Mouse (Mus musculus): ENCODE measurements around the gene Bcar3. TPM values are rescaled to one million over a fixed set of nuclear protein-coding genes. Genes with fewer than 3 reads are reported as not detected.
"Not testable (repeated sequence)": the region's sequence is repeated elsewhere in the genome, so short reads cannot be mapped to it uniquely, and the experiment has no call there.

Bcar3 gene
- polyA plus RNA-seq, 1 experiment from 2014 or later, result 14.1 TPM

DNA sequence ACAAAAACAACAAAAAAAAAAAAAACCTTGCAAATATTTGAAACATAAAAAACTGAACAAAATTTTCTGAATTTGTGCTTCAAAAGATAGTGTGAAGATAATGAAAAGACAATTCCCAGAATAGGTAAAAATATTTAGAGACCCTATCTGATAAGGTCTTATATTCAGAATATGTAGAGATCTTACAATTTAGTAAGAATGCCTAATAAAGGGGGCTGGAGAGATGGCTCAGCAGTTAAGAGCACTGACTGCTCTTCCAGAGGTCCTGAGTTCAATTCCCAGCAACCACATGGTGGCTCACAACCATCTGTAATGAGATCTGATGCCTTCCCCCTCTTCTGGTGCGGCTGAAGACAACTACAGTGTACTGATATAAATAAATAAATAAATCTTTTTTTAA, 21.4 kb upstream of the Bcar3 start:
- H3K4me3 ChIP-seq (replicated peaks); ATAC-seq (ENCODE audit: insufficient read depth, low FRiP score, low read depth); H3K27me3 ChIP-seq (replicated peaks); H3K9me3 ChIP-seq; H3K9ac ChIP-seq; H3K27ac ChIP-seq; H3K4me2 ChIP-seq: not testable (repeated sequence)
- peaks cover 19% of the 10 kb centered on the region; the same call in 1 of the 2 replicates for H3K36me3 ChIP-seq
- peaks cover 24% of the 10 kb centered on the region for H3K4me1 ChIP-seq
- 75% methylated on average over 1 of the region's 1 CpGs for whole genome bisulfite sequencing

DNA sequence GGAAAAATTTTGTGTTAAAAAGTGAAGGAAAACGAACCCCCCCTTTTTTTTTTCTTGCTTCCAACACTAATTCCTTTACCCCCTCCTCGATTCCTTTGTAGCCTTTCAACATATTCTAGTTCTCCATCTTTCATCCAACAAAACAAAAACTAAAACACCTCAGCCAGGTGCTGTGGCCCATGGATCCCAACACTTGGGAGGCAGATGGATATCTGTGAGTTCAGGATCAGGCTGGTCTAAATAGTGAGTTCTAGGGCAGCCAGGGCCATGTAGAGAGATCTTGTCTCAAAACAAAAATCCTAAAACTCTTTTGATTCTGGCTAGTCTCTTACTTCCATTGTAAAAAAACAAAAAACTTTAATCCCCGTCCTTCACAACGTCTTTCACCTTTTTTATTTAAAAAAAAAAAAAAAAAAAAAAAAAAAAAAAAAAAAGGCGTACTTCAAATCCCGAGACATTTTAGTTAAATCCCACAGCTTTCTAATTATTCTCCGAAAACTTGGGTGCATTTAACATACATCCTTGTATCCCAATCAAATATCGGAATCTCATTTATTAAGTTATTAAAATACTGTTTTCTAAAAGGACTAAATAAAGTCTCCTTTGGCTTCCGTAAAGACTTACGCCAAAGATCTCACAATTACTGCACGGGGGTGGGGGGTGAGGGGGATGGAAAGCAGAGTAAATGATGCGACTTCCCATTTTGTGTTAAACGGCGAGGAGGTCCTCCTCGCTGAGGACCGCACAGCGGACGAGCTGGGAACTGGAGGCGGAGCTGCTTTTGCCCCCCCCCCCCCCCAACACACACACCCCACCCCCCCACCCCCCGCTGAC, 20.3 kb upstream of the Bcar3 start:
- H3K4me2 ChIP-seq, result peak overlapping the region; percentile 66
- no peaks in the 10 kb centered on the region for H3K9me3 ChIP-seq
- peak overlapping the region; percentile 96 for H3K4me3 ChIP-seq (replicated peaks)
- peaks cover 29% of the 10 kb centered on the region for H3K4me1 ChIP-seq
- no peak for ATAC-seq (ENCODE audit: insufficient read depth, low FRiP score, low read depth)
- H3K36me3 ChIP-seq, result peaks cover 25% of the 10 kb centered on the region
- no peak overlapping the region for H3K9ac ChIP-seq
- no peaks in the 10 kb centered on the region for H3K27me3 ChIP-seq (replicated peaks)
- H3K27ac ChIP-seq, result no peak overlapping the region
- 9% methylated on average over 20 of the region's 20 CpGs for WGBS

DNA sequence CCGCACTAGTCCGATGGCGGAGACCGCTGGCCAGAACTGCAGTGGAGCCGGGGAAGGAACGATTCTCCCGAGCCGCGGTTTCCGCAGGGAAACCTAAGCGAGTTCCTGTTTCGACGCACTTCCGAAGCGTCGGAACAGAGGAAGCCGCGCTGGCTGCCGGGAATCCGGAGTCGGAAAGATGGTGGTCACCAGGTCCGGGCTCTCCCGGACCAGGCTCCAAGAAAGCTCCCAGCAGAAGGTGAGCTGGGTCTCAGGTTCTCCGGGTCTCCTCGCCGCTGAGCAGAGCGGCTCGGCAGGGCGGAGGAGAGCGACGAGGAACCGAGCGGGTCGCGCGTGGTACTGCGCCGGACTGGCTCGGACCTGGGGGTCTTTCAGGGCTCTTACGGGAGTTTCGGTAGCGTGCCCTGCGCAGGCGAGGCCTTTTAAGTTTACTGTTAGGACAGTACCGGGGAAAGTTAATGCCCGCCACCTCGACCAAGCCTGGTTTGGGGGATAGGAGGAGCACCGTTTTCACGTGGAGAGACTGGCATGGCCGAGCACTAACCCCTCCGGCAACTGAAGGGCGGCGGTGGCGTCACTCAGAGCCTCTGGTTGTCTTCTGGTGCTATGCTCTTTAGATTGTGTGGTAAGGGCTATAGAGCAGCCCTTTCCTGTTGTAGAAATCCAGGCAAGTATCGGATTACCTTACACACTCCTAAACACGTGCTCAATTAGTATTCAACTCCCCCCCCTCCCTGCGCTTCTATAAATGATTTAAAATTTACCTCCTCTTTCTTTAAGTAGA, 19.5 kb upstream of the Bcar3 start, which contains the start of gene Dnttip2:
Gene Dnttip2 (plus strand): TSS at position 148 of the 784 bp plus-strand sequence.
- Histone ChIP-seq H3K27me3 (replicated peaks) (no peaks in the 10 kb centered on the region), H3K9ac (peak within 1 kb of the TSS; percentile 97), H3K4me2 (peak within 1 kb of the TSS; percentile 66), H3K36me3 (peaks cover 33% of the 10 kb centered on the region), H3K27ac (peak within 1 kb of the TSS; percentile 52), H3K9me3 (no peaks in the 10 kb centered on the region), H3K4me1 (peaks cover 29% of the 10 kb centered on the region), H3K4me3 (replicated peaks) (peak within 1 kb of the TSS; percentile 96)
- 2% methylated on average over 55 of the region's 57 CpGs for WGBS
- ATAC-seq (ENCODE audit: insufficient read depth, low FRiP score, low read depth), result peak; percentile 97

DNA sequence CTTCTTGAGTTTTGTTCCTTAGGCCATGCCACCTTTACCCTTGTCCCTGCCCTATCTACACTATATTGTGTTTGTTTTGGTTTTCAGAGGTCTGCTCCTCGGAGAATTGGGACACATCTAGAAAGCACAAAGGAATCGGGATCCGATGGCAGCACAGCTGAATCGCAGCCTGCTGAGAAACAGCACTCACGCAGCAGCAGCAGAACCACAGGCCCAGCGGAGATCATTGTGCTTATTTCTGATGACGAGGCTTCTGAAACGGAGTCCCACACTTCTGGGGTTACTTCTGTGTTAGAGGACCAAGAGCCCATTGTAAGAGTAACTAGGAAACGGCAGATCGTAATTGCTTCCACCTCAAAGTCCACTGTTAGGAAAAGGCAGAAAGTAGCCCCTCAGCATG, 18.8 kb upstream of the Bcar3 start:
- Histone ChIP-seq H3K4me1 (peaks cover 29% of the 10 kb centered on the region), H3K4me2 (peak overlapping the region; percentile 66), H3K9ac (peak overlapping the region; percentile 97; the same call in 1 of the 2 replicates), H3K27ac (no peak overlapping the region), H3K27me3 (replicated peaks) (no peaks in the 10 kb centered on the region), H3K4me3 (replicated peaks) (peak overlapping the region; percentile 96), H3K36me3 (peaks cover 36% of the 10 kb centered on the region), H3K9me3 (no peaks in the 10 kb centered on the region)
- no peak for ATAC-seq (ENCODE audit: insufficient read depth, low FRiP score, low read depth)
- 73% methylated on average over 10 of the region's 10 CpGs for WGBS

DNA sequence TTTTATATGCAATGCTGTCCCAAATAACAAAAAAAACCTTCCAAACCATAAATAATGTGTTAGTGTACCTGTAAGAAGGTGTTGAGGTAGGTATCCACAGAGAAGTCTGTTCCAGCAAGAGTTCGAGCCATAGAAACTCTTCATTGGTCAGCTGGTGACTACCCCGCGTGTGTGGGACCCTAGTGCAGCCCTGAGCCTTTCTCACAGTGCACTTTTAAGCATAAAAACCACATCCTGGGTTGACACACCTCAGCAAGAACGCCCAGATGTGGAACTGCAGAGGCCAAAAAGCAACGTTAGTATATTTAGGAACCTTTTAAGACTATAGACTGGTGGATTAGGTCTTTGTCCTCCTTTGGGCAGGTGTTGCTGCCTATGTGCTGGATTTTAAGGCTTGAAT, 6.7 kb upstream of the Bcar3 start:
- peaks cover 16% of the 10 kb centered on the region; the same call in 1 of the 2 replicates for H3K36me3 ChIP-seq
- no peak overlapping the region for H3K4me3 ChIP-seq (replicated peaks)
- no peak overlapping the region for H3K4me2 ChIP-seq
- H3K9ac ChIP-seq, result no peak overlapping the region
- H3K4me1 ChIP-seq, result peaks cover 6% of the 10 kb centered on the region; the same call in 1 of the 2 replicates
- WGBS, result 71% methylated on average over 5 of the region's 5 CpGs
- no peaks in the 10 kb centered on the region for H3K9me3 ChIP-seq
- H3K27ac ChIP-seq, result no peak overlapping the region
- no peaks in the 10 kb centered on the region for H3K27me3 ChIP-seq (replicated peaks)
- no peak for ATAC-seq (ENCODE audit: insufficient read depth, low FRiP score, low read depth)

DNA sequence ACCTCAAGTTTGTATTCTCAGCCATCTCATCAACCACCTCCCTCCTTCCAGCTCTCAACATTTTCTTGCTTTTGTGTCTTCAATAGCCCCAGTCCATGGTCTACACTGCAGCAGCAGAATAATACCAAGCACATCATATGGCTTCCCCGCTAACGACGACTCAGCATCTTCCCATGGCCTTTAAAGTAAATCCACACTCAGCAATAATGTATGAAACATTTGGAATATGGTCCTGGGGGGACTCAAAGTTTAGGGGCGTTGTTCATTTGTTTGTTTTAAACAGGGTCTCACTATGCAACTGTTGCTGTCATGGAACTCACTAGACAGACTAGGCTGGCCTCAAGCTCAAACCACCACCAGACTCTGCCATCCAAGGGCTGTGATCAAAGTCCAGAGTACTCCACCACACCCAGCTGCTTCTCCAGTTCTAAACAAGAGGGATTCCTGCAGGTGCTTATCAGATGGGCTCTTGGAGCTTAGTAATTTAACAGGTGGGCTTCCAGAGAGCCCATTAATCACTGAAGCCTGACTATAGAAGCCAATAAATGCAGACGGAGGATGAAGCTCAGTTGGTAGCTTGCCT, 5.2 kb upstream of the Bcar3 start:
- H3K9me3 ChIP-seq, result no peaks in the 10 kb centered on the region
- H3K4me2 ChIP-seq, result no peak overlapping the region
- H3K4me1 ChIP-seq, result peaks cover 10% of the 10 kb centered on the region
- no peak overlapping the region for H3K4me3 ChIP-seq (replicated peaks)
- H3K36me3 ChIP-seq, result peaks cover 8% of the 10 kb centered on the region; the same call in 1 of the 2 replicates
- no peak for ATAC-seq (ENCODE audit: insufficient read depth, low FRiP score, low read depth)
- H3K9ac ChIP-seq, result no peak overlapping the region
- H3K27me3 ChIP-seq (replicated peaks), result no peaks in the 10 kb centered on the region
- no peak overlapping the region for H3K27ac ChIP-seq
- 72% methylated on average over 5 of the region's 5 CpGs for WGBS

DNA sequence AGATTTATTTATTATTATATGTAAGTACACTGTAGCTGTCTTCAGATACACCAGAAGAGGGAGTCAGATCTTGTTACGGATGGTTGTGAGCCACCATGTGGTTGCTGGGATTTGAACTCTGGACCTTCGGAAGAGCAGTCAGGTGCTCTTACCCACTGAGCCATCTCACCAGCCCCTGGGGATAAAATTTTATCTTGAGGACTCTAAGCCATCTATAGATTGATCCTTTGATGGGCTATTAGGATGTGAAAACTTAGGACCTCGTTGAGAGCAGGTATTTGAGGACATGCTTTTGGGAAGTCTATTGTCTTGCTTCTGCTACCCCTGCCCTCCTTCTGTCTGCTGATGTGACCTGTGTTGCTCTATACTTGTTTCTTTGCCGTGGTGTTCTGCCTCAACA, 4.6 kb upstream of the Bcar3 start:
- not testable (repeated sequence) for H3K9me3 ChIP-seq; H3K27me3 ChIP-seq (replicated peaks); H3K36me3 ChIP-seq; H3K9ac ChIP-seq; ATAC-seq (ENCODE audit: insufficient read depth, low FRiP score, low read depth); H3K4me3 ChIP-seq (replicated peaks); H3K4me2 ChIP-seq; H3K27ac ChIP-seq
- peaks cover 13% of the 10 kb centered on the region for H3K4me1 ChIP-seq
- WGBS, result 75% methylated on average over 4 of the region's 4 CpGs

DNA sequence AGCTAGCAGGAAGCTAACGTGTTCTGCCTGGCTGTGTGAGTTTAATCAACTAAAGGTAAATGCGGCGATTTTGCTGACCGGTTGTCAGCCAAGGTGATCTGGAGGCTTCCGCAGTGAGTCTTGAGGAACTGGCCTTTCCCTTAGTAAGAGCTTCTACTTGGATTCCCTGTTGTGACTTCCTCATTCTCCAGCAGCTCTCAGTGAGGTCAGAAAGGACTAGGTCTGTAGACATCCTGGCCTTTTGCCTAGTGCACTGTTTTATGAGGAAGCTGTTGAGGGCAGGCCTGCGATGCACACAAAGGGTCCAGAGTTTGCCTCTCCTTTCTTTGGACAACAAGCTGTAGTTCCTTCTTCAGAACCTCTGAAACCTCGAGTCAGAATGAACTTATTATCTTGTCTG, 3.2 kb upstream of the Bcar3 start:
- Histone ChIP-seq H3K9me3 (no peaks in the 10 kb centered on the region), H3K9ac (no peak overlapping the region), H3K4me3 (replicated peaks) (no peak overlapping the region), H3K27me3 (replicated peaks) (no peaks in the 10 kb centered on the region), H3K36me3 (0 out of 2 replicates have a peak, but pooled peaks cover under 1% of the 10 kb centered on the region), H3K4me1 (peaks cover 14% of the 10 kb centered on the region), H3K4me2 (no peak overlapping the region), H3K27ac (peak overlapping the region; percentile 36; the same call in 1 of the 2 replicates)
- no peak for ATAC-seq (ENCODE audit: insufficient read depth, low FRiP score, low read depth)
- 68% methylated on average over 7 of the region's 7 CpGs for WGBS

DNA sequence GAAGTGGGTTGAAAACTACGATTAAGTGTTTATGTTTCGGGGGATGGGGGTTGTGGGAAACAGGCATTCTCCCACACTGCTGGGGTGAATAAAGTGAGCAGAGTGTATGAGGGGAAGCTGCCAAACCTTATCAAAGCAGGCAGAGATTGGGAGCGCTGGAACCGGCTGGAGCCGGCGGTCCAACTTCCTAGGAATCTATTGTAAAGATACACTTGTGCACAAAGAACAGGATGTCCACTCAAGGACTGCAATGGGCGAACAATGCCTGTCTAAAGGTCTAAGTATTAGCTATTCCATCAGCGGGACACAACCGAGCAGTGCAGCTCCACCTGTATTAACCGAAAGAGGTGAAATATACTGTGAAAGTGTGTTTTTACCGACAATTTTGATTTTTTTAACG, 2.1 kb upstream of the Bcar3 start:
- peaks cover 14% of the 10 kb centered on the region for H3K4me1 ChIP-seq
- H3K9me3 ChIP-seq, result no peaks in the 10 kb centered on the region
- peak overlapping the region; percentile 90; the same call in 1 of the 2 replicates for H3K4me3 ChIP-seq (replicated peaks)
- ATAC-seq (ENCODE audit: insufficient read depth, low FRiP score, low read depth), result no peak
- H3K4me2 ChIP-seq, result peak overlapping the region; percentile 87
- 42% methylated on average over 12 of the region's 12 CpGs for WGBS
- peak overlapping the region; percentile 31; the same call in 1 of the 2 replicates for H3K27ac ChIP-seq
- H3K9ac ChIP-seq, result no peak overlapping the region
- no peaks in the 10 kb centered on the region for H3K27me3 ChIP-seq (replicated peaks)
- no peaks in the 10 kb centered on the region for H3K36me3 ChIP-seq

DNA sequence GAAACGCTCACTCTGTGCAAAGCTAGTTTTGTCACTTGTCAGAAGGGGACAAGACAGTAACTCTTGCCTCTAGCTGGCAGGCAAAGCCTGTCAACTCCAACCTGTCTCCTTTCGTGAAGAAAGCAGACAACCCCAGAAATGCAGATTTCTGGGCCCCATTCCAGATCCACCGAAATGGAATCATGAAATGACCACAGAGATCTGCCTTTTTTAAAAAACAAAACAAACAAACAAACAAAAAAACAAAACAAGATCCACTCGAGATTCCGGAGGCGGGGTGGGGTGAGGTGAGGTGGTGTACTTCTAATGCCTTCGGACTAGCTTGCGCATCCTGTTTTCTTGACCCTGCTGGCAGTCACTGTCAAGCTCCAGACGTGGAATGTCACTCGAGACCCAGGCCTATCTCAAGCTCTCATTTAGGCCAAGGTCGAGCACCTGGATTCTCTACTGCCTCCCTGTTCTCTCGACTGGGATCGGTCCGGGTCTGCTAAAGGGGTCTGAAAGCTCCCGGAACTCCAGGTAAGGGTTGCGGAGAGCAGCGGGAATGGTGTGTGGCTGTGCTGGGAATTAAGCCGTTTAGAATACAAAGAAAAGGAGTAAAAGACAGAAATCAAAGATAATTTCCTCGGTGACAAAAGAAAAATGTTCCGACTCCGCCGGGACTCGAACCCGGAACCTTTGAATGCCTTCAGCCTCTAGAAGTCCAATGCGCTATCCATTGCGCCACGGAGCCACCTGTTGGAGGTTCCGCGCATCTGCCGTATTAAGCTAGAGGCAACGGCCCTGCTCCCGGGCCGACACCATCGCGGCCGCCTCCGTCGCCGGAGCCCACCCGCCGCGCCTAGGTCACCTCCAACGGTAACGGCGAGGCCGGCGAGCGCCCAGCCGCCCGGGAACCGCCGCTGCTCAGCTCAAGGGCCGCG, 1.4 kb upstream of the Bcar3 start:
- 7% methylated on average over 51 of the region's 54 CpGs for WGBS

More for the DNA sequence above, 1.4 kb upstream of the Bcar3 start:
- H3K4me1 ChIP-seq, result peaks cover 14% of the 10 kb centered on the region
- peak overlapping the region; percentile 68 for H3K9ac ChIP-seq
- H3K4me3 ChIP-seq (replicated peaks), result peak overlapping the region; percentile 90
- no peaks in the 10 kb centered on the region for H3K9me3 ChIP-seq
- ATAC-seq (ENCODE audit: insufficient read depth, low FRiP score, low read depth), result peak; percentile 81
- no peaks in the 10 kb centered on the region for H3K27me3 ChIP-seq (replicated peaks)
- peak overlapping the region; percentile 87 for H3K4me2 ChIP-seq
- H3K27ac ChIP-seq, result peak overlapping the region; percentile 92
- H3K36me3 ChIP-seq, result no peaks in the 10 kb centered on the region

Measured in stomach, embryonic 15.5 days (tissue).